Mouse (Mus musculus) spleen, adult 18-20 months (tissue): Measurements from ENCODE around the gene Ywhaq.
"Not testable (repeated sequence)": the region's sequence is repeated elsewhere in the genome, so short reads cannot be mapped to it uniquely, and the experiment has no call there.

ENCODE experiments used
- DNase-seq, 2 experiments: peaks; one replicate each; pipeline ENCODE4 v3.0.0; 2022; ENCODE audit warnings: mixed read lengths in 2 of 2

Ywhaq gene

DNA sequence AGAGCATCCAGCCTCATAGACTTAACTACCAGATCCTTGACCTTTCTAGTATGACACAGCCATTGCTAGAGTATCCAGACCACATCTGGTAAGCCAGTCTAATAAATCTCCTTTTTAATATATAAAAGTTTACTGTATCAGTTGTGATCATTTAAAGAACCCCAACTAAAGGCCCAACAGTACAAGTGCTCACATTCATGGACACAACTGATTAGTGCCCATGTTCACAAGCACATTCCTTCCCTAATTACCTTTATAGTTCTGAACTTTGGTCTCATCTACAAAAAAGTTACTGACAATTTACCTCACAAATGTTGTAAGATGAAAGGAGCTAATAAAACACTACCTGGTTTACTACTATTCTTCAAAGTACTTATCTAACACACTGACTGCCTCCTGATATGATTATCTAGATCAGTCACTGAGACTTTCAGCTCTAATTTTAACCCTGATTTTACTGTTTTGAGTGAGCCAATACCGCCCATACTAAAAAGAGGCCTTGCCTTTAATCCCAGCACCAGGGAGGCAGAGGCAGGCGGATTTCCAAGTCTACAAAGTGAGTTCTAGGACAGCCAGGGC is 8.6 kb downstream of the Ywhaq start:
- no peak for DNase-seq

DNA sequence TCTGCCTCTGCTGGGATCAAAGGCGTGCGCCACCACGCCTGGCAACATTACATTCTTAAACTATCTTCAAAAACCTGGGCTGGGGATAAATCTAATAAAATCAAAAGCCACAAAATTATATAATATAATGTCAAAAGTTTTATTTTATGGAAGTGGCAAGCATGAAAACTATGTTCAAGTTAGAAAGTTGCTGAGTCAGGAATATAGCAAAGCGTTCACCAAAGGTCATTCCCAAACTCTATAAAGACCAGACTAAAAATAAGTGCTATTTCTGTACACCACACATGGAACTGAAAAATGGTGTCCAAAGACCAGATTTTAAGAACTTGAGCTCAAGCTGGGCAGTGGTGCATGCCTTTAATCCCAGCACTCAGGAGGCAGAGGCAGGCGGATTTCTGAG is 14.7 kb downstream of the Ywhaq start:
- no peak for DNase-seq

DNA sequence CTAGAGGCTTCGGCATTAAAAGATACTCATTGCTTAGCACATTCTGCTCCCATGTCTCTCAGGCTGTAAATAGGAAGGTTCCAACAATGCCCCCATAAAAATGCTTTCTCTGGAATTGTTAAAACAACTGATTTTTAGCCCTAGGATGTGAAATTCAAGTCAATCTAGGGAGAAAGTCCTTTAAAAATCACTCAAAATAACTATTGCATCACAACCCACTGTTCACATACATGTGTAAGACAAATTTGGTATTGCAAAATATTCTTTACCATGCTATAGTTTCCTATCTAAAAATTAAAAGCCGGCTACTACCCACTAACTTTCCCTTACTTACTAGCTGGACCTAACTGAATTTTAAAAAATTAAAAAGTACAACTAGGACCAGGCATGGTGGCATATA is 31.2 kb downstream of the Ywhaq start:
- no peak for DNase-seq

DNA sequence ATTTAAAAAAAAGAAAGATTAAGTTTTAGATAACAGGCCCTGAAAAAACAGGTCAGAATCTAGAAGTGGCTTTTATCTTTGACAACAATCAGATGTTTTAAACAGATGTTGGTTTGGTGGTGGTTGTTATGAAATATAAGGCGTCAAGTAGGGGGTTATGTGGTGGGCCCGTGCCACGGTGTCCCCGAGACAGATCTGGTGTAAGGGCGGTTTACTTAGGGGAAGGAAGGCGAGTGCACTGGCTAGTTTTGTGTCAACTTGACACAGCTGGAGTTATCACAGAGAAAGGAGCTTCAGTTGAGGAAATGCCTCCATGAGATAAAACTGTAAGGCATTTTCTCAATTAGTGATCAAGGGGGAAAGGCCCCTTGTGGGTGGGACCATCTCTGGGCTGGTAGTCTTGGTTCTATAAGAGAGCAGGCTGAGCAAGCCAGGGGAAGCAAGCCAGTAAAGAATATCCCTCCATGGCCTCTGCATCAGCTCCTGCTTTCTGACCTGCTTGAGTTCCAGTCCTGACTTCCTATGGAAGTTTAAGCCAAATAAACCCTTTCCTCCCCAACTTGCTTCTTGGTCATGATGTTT is 38.6 kb downstream of the Ywhaq start:
- not testable (repeated sequence) for DNase-seq

DNA sequence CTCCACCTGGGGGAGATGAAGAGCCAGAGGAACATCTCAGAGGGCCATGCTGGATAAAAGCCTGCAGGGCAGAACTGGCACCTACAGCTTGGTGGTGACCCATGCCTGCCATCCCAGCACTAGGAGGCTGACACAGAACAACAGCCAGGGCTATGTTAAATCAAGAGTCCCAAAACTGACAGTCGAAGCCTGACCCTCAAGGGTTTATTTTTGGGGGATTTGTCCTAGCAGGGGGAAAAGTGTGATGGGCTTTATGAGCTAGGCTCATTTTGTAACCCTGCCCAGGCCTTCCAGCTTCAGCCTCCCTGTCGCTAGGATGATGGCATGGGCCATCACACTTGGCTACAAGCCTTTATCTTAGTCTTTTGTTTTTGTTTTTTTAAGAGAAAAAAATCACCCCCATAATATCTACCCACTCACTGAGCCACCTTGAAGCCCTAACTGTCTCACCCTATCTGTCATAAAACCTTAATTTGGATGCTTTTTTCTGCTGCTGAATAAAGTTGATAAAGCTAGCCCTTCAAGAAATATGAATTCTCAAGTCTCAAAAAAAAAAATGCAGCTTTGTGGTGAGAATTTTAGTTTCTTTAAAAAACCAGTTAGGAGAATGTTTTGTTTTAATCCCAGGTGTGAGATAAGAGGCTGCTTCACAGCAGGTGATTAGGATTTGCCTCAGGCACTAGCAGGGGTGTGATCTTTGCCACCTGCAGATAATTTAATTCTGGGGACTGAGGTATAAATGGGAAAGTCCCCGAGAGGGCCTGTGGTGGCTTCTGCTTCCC is 41.9 kb downstream of the Ywhaq start:
- DNase-seq: no peak

DNA sequence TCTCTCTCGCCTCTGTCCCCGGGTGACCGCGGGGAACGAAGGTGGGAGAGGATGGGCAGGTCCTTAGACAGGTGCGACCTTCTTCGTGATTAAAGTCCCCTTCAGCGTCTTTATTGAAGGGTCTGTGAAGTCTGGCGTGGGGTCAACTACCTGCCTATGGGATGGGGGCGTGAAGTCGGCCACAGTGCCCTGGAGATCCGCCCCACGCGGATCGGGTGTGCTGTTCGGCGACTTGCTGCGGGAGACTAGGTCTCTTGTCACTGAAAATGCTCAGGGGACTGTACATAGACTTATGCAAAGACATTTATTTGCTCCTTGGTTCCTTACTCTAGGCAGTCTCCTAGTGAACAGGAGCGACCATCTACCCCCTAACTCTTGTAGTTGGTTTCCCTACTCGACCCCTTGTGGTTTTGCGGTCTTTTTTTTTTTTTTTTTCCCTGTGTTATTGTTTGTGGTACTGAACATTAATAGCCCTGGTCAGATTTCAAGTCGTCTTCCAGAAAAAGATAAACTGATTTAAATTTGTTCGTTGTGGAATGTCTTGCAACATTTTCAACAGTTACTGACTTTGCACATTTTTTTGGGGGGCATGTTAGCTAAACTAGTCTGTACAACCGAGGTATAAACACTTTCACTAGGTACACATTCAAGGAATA is 43.5 kb downstream of the Ywhaq start:
- DNase-seq: no peak

DNA sequence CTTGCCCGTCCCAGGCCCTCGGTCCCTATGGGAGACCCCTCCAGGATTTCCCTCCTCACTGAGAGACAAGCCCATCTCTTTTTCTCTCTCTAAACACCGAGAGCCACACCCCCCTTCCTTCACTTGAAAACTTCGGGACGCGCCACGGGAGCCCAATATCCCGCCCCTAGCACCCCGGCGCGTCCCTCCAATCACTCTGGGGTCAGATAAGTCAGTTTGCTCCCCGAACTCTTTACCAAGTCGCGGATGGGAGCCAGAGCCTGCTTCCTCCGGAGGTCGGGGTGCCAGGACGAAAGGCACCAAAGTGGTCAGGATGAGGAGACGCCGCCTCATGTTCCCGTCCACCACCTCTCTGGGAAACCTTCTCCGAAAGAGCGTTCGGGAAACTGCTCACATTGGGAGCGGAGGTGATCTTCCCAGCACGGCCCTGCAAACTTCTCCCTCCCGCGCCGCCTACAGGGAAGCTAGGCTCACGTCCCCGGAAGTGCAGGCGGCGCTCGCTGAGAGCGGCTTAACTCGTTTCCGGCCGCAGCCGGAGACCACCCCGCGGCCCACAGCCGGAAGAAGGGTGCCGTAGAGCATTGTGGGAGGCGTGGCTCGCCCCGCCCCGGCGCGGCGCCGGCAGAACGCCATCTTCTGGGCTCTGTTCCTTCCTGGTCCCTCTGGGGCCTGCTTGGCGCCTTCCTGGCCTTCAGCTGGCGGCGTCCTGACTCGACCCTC is 44.2 kb downstream of the Ywhaq start, which contains the start of gene Adam17:
Gene Adam17 (minus strand): TSS at position 533 of the 720 bp plus-strand sequence.
- peak; percentile 93 for DNase-seq

DNA sequence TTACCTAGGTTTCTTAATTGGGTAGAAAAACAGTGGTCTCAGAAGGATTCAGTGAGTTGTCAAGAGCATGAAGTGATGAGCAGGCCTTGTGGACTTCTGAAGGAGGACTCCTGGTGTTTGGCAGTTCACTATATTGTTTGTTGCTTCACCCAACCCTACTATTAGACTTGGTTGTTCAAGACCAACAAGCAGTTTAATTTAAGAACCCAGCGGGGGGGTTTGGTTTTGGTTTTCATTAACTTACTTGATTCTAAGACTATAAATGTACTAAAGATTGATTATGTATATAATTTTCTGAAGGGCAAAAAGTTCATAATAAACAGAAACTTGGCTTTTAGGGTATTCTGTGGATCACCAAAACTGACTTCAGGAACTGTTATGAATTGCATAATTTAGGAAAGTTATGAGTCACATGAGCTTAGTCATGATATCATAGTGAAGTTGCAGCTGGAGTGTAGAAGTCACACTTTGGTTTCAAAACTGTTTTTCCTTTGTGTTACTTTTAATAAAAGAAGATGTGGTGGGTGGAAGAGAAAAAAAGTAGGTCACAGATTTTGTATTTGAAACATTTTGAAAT is 47.3 kb downstream of the Ywhaq start:
- no peak for DNase-seq

DNA sequence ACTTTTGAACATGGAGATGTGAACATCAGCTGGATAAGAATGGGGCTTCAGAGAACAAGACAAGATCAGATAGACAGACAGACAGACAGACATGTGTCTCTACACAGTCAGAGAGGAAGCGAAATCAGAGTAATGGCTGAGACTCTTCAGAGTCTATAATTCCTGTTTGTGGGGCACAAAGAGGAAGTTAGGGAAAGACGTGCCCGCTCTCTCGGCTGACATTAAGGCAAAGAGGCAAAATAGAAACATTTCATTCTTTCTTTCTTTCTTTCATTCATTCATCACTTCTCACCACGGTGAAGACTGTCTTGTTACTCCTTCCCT is 48.4 kb downstream of the Ywhaq start:
- no peak for DNase-seq

DNA sequence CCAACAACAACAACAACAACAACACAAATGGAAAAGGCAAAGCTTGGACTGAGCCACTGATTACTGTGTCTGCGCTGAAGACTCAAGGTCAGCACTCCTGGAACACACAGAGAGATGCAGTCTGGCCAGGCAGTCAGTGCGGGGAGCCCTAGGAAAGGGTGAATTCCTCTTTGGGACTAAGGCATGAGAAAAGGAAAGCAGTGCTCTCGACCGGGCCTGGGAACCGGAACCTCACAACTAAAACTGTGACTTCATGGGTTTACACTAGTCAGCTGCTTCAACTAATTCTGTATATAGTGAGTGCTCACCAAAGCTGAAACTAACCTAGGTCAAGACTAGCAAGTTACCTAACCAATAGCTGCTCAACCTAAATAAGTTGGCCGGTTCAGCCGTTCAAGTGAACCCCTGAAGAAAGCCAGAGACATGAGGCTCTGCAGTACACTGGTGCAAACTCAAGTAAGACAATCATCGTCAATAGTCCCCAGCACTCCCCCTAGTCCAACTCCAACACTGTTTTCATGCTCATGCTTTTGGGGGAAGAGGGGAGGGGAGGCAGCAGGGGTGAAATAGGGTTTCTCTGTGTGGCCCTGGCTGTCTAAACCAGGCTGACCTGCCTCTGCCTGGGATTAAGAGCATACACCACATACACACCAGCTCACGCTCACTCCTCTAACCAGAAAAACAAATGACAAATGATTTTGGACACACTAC is 48.9 kb downstream of the Ywhaq start:
- DNase-seq: no peak

DNA sequence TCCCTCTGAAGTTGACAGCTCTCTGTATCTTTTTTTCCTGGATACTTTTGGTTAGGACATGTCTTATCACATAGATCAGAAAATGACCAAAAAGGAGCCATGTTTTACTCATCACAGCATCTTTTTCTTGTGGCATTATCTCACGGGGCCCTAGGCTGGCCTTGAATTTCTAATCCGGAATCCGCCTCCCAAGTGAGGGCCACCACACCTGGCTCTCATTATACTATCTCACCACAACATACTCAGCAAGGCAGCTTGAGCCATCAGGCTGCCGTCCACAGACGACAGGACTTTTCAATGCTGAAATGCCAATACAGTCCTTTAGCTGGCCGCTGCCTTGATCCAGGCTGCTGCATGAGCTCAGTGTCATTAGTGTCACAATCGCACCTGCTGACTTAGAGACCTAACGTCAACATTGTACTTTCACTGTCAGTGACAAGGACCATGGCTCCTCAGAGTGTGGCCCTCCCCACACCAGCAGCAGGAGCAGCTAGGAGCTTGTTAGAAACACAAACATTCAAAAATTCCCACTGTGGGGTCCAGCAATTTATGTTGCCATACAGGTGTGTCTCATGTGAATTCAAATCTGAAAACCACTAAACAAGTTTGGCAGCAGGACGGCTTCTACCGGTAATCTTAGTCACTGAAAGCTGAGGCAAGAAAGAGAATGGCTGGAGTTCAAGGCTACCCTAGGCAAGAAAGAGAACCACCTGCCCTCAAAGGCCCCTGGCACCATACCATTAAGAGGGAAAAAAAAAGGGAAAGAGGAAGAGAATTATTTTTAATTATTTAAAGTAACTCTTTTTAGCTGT is 52.6 kb downstream of the Ywhaq start:
- no peak for DNase-seq

DNA sequence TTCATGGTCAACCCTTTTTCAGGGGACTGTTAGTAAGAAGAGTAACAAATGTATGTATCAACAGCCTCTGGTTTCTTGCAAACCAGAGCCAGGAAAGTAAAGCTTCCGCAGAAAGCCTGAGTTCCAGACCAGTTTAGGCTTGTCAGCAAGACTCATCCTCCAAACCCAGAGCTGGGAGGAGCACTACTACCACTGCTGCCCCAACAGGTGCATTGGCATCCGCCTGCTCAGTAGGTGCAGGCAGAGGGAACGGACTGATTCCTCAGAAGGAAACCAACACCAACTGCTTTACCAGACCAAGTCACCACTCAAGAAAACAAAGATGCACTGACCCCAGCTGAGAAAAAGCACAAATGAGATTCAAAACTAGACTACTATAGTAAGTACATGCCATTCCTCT is 54.2 kb downstream of the Ywhaq start:
- DNase-seq: no peak

DNA sequence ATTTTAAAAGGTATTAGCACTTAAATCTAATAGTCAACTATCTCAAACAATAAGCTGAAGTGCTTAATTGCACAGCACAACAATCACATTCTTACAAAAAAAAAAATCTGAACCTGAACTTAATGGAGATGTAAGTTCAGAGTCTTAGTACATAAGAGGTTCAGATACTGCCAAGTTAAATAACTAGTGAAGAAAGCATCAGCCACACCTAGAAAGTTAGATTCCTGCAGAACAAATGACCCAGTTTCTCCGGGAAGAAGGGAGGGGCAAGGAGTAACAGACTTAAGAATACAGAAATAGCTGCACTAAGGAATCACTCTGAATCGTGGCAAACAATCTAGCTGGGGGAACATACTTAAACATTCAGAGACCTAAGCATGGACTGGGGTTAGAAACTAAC is 54.8 kb downstream of the Ywhaq start:
- DNase-seq: no peak

DNA sequence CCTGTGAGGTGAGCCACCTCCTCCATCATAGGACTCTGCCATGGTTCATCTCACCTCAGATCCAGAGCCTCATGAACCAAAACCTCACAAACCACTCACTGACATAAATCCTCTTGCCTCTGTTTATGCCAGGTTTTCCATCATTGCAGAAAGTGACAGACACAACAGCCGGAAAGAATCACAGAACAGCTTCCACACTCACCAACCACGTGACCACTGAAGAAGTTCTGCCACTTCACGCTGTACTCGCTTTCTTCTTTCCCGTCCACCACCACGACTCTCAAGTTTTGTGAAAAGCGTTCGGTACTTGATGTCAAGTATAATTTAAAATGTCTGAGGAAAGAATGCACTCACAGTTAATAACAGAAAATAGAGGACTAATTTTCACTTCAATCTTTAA is 63.8 kb downstream of the Ywhaq start:
- no peak for DNase-seq

DNA sequence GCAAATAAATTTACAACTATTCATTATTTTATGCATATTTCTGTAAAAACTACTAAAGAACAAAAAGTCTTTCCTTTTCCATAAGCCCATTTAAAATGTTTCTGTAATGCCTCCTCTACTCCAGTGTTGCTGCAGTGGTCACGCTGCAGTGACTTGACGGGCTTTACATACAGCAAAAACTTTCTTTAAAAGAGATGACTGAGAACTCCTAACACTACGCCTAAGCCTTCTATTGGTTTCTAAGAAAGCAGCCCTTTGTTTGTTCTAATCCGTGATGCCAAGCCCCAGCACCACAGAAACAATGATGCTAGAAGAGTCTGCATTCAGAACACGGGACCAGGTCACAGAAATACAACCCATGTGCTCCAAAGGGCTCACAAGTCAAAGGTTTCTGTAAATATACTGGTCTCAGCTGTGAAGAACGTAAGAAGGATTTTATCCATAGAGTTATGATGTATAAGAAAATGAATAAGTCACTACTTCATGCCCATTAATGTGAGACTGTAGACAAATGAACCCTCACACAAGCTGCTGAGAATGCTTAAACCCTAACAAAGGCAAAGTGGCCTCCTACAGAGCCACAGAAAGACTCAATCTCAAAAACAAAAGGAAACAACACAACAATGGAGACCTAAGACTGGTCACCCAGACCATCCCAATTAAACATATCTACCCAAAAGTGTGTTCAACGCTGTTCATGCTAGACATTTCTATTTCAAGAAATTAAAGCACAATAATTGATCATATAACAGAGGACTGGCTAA is 67.1 kb downstream of the Ywhaq start:
- DNase-seq: no peak

DNA sequence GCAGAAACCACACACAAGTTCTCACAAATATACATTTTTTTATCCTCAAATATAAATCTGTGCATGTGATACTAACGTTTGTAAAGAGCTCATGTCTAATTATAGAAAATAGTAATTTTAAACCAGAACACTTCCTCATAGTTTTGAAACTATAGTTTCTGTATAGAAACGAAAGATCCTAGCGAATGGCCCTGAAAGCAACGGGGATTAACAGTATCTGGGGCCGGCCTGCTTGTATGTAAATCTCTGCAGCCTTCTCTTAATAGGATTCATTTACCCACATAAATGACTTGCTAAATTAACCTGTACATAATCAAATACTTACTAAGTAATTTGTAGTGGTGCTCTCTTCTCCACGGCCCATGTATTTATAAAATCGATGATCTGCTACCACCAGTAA is 70.5 kb downstream of the Ywhaq start:
- DNase-seq: no peak

DNA sequence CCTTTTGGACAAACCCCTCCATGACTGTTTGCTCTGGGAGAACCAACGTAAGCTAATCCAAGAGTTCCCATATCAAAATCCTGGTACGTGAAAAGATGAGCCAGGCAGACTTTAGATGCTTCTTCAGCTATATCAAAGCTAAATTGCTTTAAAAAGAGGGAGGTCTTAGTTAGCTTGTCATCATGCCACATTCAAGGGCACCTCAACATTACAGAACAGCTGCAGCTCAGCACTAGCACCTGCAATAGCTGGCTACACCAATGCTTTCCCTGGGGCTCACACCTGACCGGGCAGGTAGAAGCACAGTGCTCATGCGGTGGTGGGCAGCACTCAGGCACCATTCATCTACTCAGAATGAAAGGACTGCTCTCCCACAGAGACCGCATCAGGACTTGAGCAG is 76.8 kb downstream of the Ywhaq start:
- no peak for DNase-seq
